Mouse (Mus musculus) layer of hippocampus, postnatal 25 days (tissue): ENCODE measurements around the gene Lin52. TPM values are rescaled to one million over a fixed set of nuclear protein-coding genes. Genes with fewer than 3 reads are reported as not detected.

Source experiments
- DNase-seq, 2 experiments: peaks; one replicate each; pipeline ENCODE4 v3.0.0; 2022; ENCODE audit warnings: mixed read lengths in 2 of 2, low spot score in 1 of 2; ENCODE audit errors: extremely low spot score in 1 of 2
- total RNA-seq, 2 experiments: library from RNA; stranded (reverse); gene quantifications; 2 replicates each; pipeline ENCODE4 v1.2.3; 2021

Gene Lin52
- total RNA-seq = 10 to 100 TPM; 20.4 to 25.5 TPM

GRCm38 (mm10) chr12:84450718-84451646, at the start of gene Lin52, which contains the start of gene Aldh6a1:
Lin52 (plus strand) TSS chr12:84451422.
Aldh6a1 (minus strand) TSS chr12:84451004.
- DNase-seq = peak; percentile 82

- DNase-seq = no peak
Measured at GRCm38 (mm10) chr12:84402923-84403322, 48.3 kb upstream of the Lin52 start.

DNA sequence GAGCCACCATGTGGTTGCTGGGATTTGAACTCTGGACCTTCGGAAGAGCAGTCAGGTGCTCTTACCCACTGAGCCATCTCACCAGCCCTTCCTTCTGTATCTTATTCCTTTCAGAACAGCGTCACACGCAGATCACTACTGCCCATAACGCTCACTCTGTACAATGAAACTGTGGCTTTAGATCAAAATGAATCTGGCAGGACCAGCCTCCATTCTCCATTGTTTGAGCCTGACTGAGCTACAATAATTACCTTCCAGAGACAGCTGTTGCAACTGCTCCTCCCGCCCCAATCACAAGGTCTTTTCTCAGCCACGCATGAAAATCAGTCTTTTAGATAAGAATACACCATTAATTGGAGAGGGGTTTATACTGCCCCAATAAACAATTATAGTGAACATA, 46.7 kb upstream of the Lin52 start:
- DNase-seq = no peak

DNA sequence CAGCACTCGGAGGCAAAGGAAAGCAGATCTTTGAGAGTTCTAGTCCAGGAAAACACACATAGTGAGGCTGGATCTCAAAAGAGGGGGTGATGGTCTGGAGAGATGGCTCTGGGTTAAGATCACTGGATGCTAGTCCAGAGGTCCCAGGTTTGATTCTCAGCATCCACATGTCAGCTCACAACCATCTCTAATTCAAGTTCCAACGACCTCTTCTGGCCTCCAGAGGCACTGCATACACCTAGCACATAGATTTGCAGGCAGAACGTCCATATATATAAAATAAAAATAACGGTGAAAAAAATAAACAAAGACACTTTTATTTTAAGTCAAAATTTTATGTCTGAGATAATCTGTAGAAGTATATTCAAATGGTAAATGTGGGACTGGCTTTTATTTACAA, 44.0 kb upstream of the Lin52 start:
- no peak for DNase-seq

- DNase-seq = peak in 1 of 2 experiments; percentile 8
Measured at GRCm38 (mm10) chr12:84407874-84408818, 43.1 kb upstream of the Lin52 start.

DNA sequence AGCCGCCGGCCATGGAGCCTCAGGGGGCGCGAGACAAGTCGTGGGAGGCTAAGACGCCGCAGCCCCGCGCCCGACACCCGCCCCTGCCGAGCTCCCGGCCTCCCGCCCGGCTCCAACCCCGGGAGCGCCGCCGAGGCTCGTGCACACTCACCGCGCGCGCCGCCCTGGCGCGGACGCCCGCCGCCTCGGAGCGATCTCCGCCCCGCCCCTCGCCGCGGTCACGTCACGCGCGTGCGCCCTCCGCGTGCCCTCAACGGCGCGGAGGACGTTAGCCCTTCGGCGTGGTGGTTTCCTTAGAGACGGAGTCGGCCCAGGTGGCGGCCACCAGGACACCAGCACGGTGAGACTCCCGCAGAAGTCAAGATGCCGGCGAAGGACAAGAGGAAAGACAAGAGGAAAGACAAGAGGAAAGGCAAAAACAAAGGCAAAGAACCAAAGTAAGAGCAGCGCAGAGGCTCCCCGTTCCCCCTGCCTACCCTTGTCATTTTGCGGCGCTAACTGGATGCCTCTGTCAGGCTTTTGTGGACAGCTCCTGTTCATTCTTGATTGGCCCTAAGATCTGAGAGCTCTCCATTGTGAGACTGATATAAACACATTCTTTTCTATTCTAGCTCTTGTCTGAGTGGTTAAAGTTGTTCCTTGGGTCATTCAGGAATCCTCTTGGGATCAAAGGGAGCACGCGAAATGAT, 42.3 kb upstream of the Lin52 start, which contains the start of the genes Entpd5 and Bbof1:
Entpd5 (minus strand) TSS at position 211 of the 689 bp plus-strand sequence.
Bbof1 (plus strand) TSS at position 253 of the 689 bp plus-strand sequence.
- peak; percentile 88 to 93 for DNase-seq

DNA sequence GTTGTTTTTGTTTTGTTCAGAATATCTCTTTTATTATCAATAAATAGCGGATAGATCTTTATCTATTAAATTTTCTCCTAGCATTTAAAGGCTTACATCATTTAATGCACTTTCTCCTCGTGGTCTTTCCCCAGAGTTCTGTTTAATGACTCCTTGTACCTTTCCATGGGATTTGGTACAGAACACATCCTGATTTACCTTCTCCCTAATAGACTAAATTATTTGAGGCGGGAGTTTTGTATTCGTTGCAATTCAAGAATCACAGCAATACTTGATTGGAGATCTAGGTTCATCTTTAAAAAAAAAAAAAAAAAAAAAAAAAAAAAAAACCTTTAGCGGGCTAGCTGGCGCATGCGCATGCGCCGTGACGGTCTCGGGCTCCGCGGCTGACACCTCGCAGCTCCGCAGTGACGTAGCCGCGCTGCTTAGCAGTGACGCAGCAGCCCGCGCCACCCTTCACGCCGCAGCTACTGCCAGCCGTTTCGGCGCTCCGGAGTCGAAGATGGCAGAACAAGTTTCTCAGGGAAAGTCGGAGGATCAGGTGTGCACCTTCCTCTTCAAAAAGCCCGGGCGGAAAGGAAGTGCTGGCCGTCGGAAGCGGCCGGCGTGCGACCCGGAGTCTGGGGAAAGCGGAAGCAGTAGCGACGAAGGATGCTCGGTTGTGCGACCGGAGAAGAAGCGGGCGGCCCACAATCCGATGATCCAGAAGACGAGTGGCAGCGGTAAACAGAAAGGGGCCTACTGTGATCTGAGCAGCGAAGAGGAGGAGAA, 34.2 kb upstream of the Lin52 start, which contains the start of gene Rnf113a2:
Rnf113a2 (plus strand) TSS at position 363 of the 771 bp plus-strand sequence.
- peak; percentile 66 to 74 for DNase-seq

DNA sequence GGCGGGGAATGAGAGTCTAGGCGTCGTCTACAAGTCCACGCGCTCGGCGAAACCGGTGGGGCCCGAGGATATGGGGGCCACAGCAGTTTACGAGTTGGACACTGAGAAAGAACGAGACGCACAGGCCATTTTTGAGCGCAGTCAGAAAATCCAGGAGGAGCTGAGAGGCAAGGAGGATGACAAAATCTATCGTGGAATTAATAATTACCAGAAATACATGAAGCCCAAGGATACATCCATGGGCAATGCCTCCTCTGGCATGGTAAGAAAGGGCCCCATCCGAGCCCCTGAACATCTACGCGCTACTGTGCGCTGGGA, 33.7 kb upstream of the Lin52 start:
- no peak for DNase-seq

GRCm38 (mm10) chr12:84423990-84424389, 27.2 kb upstream of the Lin52 start:
- no peak for DNase-seq

GRCm38 (mm10) chr12:84429825-84430224, 21.4 kb upstream of the Lin52 start:
- no peak for DNase-seq

- DNase-seq = no peak
Measured at GRCm38 (mm10) chr12:84438697-84439096, 12.5 kb upstream of the Lin52 start.

GRCm38 (mm10) chr12:84442526-84442925, 8.7 kb upstream of the Lin52 start:
- DNase-seq = no peak

DNA sequence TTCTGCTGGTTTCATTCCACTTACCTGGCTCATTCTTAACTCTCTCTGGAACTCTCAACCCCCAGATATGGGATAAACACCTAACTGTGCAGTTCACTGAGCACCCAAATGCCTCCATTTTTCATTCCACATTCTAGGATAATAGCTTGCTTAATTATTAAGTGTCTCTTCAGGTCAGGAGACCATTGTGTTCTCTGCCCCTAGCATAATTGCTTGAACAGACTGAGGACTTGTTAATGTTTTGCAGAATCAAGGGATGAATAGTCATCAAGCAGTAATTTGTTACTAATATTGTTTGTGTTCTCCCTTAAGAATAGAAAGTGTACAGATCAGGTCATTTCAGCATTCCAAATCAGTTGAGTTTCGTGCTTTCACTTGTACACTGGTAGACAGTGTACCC, 3.8 kb upstream of the Lin52 start:
- no peak for DNase-seq

DNA sequence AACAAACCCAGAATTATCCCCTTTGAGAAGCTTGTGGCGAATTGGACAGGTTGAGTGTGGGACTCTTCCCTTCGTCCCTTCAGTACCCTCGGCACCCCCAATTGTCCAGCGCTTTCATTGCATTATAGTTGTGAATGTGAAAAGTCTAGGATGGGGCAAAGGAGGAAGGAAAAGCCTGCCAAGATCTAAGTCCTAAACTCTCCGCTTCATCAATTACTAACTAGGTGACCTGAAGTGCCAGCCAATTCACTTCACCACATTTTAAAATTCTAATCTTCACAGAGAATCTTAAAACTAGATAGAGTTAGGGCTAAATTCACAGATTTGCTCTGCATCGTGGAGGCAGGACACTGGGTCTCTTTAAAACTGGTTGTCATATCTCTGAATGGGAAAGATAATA, 3.0 kb upstream of the Lin52 start:
- no peak for DNase-seq

GRCm38 (mm10) chr12:84449887-84450286, 1.3 kb upstream of the Lin52 start:
- no peak for DNase-seq

- DNase-seq = peak in 1 of 2 experiments; percentile 14
Measured at GRCm38 (mm10) chr12:84450351-84450717, 888 bp upstream of the Lin52 start.

DNA sequence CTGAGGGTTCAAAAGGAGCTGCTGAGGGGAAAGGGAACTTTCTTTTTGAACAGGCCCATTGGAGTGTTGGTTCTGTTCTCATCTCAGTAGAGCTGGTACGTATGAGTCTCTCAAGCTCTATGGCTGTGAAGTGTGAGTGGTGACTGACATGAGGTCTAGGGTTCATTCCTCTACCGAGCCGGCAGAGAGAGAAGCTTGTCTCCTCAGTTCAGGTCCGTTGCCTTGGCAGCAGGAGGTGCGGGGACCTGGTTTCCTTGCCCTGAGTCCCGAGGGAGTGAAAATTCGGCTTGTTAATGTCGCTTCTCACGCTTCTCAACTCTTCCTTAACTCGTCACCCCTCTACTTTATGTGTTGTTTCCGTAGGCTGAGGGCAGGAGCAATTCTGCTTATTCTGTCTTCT, 579 bp downstream of the Lin52 start:
- DNase-seq = peak in 1 of 2 experiments; percentile 12

- DNase-seq = no peak
Measured at GRCm38 (mm10) chr12:84456911-84457310, 5.7 kb downstream of the Lin52 start.

GRCm38 (mm10) chr12:84459845-84460244, 8.6 kb downstream of the Lin52 start:
- no peak for DNase-seq

DNA sequence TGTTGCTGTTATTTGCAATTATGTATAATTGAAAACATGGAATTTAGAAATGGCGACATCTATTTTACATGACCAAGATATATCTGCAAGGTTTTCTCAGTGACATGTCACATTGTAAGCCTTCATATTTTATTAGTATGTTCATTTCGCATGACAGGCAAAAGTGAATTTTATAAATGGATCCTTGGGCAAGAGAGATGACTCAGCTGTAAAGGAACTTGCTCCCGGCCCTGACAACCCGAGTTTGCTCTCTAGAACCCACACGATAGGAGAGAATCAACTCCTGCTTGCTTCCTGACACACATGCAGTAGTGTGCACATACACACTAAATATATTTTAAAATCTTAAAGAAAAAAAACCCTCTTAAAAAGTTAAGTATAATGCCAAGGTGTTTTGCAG, 10.2 kb downstream of the Lin52 start:
- DNase-seq = no peak
